Mouse (Mus musculus): Measurements from ENCODE around the gene Cdkl1. TPM values are rescaled to one million over a fixed set of nuclear protein-coding genes. Genes with fewer than 3 reads are reported as not detected.

Gene Cdkl1
- polyA plus RNA-seq, 1 experiment: not detected

Other genes starting within 250 kb of the Cdkl1 start
- 4.1 and 5.2 TPM in 2 replicates for gene Vcpkmt, start 208.2 kb downstream of the Cdkl1 start, polyA plus RNA-seq (2012; ENCODE audit: insufficient read depth, insufficient read length, missing spikeins)
- 28.8 and 29.5 TPM in 2 replicates for gene Sos2, start 109.4 kb downstream of the Cdkl1 start, polyA plus RNA-seq (2012; ENCODE audit: insufficient read depth, insufficient read length, missing spikeins)
- 17.0 and 17.7 TPM in 2 replicates for gene L2hgdh, start 66.4 kb downstream of the Cdkl1 start, polyA plus RNA-seq (2012; ENCODE audit: insufficient read depth, insufficient read length, missing spikeins)
- gene Atp5s, start 66.3 kb downstream of the Cdkl1 start, polyA plus RNA-seq (2012; ENCODE audit: insufficient read depth, insufficient read length, missing spikeins): 27.5 and 41.6 TPM in 2 replicates
- 0.95 and 2.3 TPM in 2 replicates for gene Atl1, start 101.3 kb upstream of the Cdkl1 start, polyA plus RNA-seq (2012; ENCODE audit: insufficient read depth, insufficient read length, missing spikeins)
- gene Map4k5, start 101.9 kb upstream of the Cdkl1 start, polyA plus RNA-seq (2012; ENCODE audit: insufficient read depth, insufficient read length, missing spikeins): 12.0 and 12.3 TPM in 2 replicates
- gene Sav1, start 195.7 kb upstream of the Cdkl1 start, polyA plus RNA-seq (2012; ENCODE audit: insufficient read depth, insufficient read length, missing spikeins): 31.9 and 47.5 TPM in 2 replicates